Mouse (Mus musculus) gastrocnemius, adult 18-20 months (tissue): ENCODE measurements around the gene Zfp758. TPM values are rescaled to one million over a fixed set of nuclear protein-coding genes. Genes with fewer than 3 reads are reported as not detected.
"Not testable (repeated sequence)": the region's sequence is repeated elsewhere in the genome, so short reads cannot be mapped to it uniquely, and the experiment has no call there.

ENCODE experiments used
- DNase-seq: peaks from one replicate; pipeline ENCODE4 v3.0.0; 2021; ENCODE audit warnings: low spot score
- long read RNA-seq, 2 experiments: library from polyadenylated mRNA; stranded (forward); transcript quantifications; one replicate each; pipeline ENCODE4 v2.0.0; 2021
- total RNA-seq, 2 experiments: library from RNA; stranded (reverse); gene quantifications; 2 replicates each; pipeline ENCODE4 v1.2.3; 2021

Gene Zfp758
- 1 to 10 TPM; 8.5 to 9.1 TPM for total RNA-seq
- long read RNA-seq, experiment 1, transcript Zfp758-203 (4 exons, 2,860 nt): major isoform, 5 of 7 reads
- long read RNA-seq, experiment 1, partial matches to known transcripts: 0 of 7 reads
- long read RNA-seq, experiment 1, other reads (novel, unspliced or antisense): 0 of 7 reads
- long read RNA-seq, experiment 2, partial matches to known transcripts: 0 of 8 reads
- long read RNA-seq, experiment 2, other reads (novel, unspliced or antisense): 1 of 8 reads

DNA sequence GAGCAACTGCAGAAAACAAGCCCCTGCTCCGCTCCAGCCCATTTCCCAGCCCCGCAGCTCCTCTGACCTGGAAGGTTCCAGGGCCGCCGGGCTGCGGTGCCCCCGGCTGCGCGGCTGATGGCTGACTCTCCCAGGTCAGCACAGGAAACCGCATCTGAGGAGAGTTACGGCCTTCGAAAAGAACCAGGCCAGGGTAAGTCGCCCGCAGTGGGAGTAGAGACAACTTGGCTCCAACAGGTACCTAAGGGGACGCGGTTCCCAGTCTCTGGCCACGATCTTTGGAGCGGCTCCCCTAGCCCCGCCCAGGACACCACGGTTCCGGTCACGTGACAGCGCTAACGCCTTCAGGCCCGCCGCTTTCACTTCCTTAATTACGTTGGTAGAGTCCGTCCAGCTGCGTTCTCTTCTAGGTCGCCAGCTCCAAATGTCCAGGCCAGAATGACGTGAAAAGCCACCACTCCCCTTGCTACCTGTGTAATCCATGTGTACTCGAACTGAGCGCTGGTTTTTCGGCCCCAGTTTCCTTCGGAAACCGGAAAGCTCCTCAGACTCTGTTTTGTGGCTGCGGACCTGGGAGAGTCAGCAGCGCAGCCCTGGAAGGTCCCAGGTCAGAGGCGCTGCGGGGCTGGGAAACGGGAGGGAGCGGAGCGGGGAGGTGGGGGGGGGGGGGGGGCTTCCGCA, at the start of gene Zfp758, which contains the start of gene Zfp944:
TSS of gene Zfp758 (plus strand) at position 353 of the 681 bp plus-strand sequence.
TSS of gene Zfp944 (minus strand) at position 300 of the 681 bp plus-strand sequence.
- DNase-seq: peak; percentile 47

DNA sequence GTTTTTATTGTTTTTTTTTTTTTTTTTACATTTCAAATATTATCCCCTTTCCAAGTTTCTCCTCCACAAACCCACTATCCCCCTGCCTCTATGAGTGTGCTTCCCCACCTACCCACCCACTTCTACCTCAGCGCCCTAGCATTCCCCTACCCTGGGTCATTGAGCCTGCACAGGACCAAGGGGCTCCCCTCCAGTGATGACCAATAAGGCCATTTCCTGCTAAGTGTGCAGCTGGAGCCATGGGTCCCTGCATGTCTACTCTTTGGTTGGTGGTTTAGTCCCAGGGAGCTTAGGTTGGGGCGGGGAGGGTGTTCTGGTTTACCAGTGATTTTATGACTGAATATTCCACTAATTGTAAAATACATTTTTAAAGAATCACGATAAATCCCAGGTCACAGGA, 47.0 kb upstream of the Zfp758 start:
- DNase-seq: peak; percentile 0

DNA sequence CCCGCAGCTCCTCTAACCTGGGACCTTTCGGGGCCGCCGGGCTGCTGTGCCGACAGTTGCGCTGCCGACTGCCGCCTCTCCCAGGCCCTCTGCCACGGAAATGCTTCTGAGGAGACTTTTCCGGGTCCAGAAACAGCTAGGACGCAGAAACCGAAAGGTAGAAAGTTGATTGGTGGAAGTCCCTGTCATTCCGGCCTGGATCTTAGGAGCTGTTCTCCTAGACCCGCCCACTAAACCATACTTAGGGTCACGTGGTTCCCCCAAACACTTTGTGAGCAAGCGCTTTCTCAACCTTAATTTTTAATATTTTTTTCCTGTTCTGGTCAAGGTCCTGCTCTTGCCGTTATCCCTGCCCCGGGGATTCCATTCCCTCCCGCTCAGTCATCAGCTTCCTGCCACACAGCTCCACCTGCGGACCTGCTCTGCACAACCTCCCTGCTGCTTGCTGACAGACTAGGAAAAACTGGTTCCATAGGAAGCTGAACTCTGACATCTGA, 46.5 kb upstream of the Zfp758 start, which contains the start of gene CT030661.1:
TSS of gene CT030661.1 (minus strand) at position 108 of the 497 bp plus-strand sequence.
- peak; percentile 95 for DNase-seq

DNA sequence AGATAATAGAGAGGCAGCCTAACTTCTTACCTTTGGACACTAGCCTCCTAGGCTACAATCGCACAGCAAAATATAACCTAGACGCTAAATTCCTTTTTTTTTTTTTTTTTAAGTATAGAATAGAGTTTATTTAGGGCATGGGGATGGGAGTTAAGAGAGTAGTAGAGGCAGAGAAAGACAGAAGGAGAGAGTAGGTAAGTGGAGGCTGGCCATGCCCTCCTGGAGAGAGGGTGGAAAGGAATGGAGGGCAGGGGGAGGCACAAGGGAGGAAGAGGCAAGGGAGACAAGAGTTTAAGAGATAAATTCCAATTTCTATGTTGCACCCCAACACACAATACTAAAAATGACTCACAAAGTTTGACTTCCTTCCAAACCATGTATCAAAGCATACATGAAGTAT, 46.0 kb upstream of the Zfp758 start:
- DNase-seq: not testable (repeated sequence)

DNA sequence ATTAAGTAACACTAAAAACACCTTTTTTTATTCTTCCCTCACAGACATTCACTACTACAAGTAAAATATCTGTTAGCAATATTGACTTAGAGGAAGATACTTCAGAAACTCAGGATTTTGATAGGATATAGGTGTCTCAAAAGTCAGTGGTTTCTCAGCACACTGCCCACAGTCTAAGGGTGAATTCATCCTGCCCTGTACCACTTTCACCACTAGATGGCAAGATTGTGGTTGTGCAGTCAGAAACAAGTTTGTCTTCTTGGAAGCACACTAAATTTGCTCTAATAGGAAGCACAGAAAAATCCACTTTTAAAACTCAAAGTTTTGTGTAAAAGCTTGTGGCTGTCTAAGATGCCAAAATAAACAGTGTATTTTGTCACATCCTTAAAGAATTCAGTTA, 8.5 kb upstream of the Zfp758 start:
- peak; percentile 5 for DNase-seq

DNA sequence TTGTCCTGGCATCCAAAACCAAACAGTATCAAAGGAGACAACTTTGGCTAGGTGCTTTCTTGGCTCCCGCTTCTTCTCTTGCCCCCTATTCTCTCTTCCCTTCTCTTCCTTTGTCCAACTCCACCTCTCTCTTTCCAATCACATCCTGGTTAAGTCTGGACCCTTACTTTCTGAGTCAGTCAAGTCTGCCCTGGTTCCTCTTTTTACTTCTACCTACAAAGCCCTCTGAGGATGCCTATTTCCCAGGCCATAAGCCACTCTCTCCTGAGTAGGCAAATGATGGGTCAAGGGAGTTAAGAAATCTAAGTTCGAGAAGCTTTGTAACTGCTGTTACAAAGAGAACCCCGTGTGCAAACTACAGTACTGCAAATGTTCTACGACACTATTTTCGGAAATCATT, 681 bp upstream of the Zfp758 start:
- DNase-seq: no peak

DNA sequence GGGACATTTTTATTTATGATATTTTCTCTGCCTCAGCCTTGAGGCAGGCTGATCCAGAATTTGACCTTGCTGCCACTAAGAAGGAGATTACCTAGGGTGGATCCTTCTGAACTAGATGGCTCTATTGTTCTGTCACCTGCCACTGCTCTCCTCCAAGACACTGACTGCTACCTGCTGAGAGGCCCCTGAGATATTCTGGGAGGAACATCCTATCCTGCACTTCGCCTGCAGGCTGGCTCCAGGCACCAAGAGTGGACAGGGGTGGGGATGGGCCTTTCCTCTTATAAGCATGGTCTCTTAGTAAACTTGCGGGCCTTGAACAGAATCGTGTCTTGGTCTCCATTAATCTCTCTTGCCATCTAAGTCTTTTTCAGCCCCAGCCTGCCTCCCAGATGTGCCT, 2.6 kb downstream of the Zfp758 start:
- DNase-seq: no peak

DNA sequence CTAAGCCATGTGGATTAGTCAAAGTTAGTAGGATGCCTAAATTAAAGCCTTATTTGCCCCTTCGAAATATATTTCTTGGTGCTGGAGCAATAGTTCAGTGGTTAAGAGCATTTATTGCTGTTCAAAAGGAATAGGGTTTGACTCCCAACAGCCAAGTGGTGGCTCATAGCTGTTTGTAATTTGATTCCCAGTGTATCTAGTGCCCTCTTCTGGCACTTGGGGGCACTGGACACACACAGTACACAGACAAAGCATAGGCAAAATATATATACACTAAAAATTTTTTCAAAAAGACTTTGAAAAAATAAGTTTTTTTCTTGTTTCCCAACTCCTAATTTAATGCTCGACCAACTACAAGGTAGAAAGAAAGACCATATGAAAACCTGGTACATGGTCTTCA, 49.5 kb downstream of the Zfp758 start:
- DNase-seq: no peak

DNA sequence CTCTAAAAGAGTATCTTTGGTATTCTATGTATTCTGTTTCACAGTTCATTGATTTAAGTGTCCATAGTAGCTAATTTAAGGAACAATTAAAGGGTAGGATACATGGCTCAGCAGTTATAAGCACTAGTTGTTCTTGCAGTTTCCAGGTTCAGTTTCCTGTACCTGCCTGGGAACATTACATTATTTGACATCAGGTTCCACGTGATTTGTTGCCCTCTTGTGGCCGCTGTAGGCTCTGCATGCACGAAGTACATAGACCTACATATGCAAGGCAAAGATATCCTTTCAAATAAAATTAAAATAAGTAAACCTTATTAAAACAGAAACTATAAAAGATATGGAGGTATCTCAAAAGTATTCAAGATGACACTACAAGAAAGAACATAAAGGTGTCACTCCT, 56.3 kb downstream of the Zfp758 start:
- peak; percentile 57 for DNase-seq

DNA sequence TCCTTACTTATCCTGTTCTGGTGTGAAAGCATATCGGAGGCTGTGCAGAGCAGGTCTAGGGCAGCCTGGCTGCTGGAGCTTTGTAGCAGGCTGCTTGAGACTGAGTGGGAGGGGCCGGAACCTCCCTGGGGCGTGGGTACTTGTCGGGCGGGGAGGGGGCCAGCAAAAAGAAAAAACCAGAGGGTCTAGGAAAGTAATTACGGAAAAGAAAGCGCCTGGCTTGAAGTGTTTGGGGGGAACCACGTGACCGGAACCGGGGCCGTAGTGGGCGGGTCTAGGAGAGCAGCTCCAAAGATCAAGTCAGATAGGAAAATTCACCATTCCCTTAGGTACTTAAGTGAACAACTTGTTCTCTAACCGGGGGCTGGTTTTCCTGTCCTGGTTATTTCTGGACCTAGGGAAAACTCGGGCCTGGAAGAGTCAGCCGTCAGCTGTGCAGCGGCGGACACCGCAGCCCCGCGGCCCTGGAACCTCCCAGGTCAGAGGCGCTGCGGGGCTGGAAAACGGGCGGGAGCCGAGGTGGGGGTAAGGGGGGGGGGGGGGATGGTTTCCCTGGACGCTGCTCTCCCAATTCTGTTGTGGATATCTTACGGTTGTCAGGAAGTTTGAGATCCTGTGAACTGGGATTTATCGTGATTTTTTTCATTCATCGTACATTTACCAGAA, 62.8 kb downstream of the Zfp758 start, which contains the start of gene Zfp946:
TSS of gene Zfp946 (plus strand) at position 271 of the 666 bp plus-strand sequence.
- DNase-seq: peak; percentile 82

DNA sequence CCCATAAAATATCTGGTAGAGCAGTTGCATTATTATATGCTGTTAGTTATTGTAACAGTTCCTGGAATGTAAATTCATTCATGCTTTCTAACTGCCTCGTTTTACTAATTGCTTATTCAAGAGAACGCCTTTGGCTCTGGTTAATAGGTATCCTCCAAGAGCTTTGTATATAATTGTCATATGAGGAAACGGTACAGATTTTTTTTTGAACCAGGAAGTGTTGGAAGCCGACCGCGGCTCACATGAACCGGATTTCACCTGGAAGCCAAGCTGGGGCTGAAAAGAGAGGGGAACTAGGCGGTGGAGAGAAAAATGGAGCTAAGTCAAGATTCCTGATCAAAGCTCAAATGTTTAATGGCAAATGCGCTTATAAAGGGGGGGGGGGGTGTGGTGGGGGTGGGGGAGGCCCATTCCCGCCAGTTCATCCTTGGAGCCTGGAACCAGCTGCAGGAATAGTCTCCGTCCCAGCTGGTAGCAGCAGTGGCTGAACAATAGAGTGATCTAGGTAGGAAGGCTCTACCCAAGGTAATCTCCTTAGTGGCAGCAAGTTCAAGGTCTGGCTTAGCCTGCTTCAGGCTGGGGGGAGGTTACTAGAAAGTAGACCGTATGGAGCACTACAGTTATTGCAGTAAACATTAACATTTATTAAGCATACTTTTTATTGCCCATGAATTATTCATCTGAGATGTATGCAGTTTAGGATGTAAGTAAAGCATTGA, 63.5 kb downstream of the Zfp758 start:
- DNase-seq: no peak

Other genes with a start within 250 kb of the Zfp758 start
- under 1 TPM; 0.81 to 0.91 TPM for gene Zfp947, start 195.3 kb upstream of the Zfp758 start, total RNA-seq
- 1 to 10 TPM; 2.6 to 2.9 TPM for gene Zfp994, start 135.8 kb upstream of the Zfp758 start, total RNA-seq
- 10 to 100 TPM in 1 of 2 experiments, 1 to 10 TPM in 1; 9.8 to 10.7 TPM for gene CT030661.1, start 46.6 kb upstream of the Zfp758 start, total RNA-seq
- gene Zfp944, start 53 bp upstream of the Zfp758 start, total RNA-seq: 1 to 10 TPM; 4.4 to 5.2 TPM
- gene Zfp946, start 62.8 kb downstream of the Zfp758 start, total RNA-seq: 1 to 10 TPM; 4.8 to 5.6 TPM
- gene Vmn2r111, start 212.0 kb downstream of the Zfp758 start, total RNA-seq: not detected
- not detected for gene Vmn2r112, start 239.5 kb downstream of the Zfp758 start, total RNA-seq